Mouse (Mus musculus) hematopoietic multipotent progenitor cell, adult 10-12 weeks (in vitro differentiated cells): ENCODE data around the gene Eef1akmt4. TPM values are rescaled to one million over a fixed set of nuclear protein-coding genes. Genes with fewer than 3 reads are reported as not detected.

Experiments
- polyA plus RNA-seq: library from polyadenylated mRNA; stranded (reverse); fragments of >175 nt; gene quantifications from 2 replicates; pipeline ENCODE4 v1.2.3, GENCODE M21; 2012; ENCODE audit warnings: low replicate concordance

Gene Eef1akmt4
- 0.40 and 5.7 TPM in 2 replicates for polyA plus RNA-seq

GRCm38 (mm10) chr16:20611357-20612227, at the start of gene Eef1akmt4, which contains the start of the genes Gm49333 and Alg3:
Gene Eef1akmt4 (plus strand): TSS chr16:20611593.
Gene Gm49333 (plus strand): TSS chr16:20611610.
Gene Alg3 (minus strand): TSS chr16:20611735.

GRCm38 (mm10) chr16:20589366-20589938, 21.9 kb upstream of the Eef1akmt4 start, which contains the start of gene Vwa5b2:
Gene Vwa5b2 (plus strand): TSS chr16:20589471.

GRCm38 (mm10) chr16:20621191-20621990, 10.0 kb downstream of the Eef1akmt4 start, which contains the start of gene Camk2n2:
Gene Camk2n2 (minus strand): TSS chr16:20621287.

GRCm38 (mm10) chr16:20629731-20630634, 18.6 kb downstream of the Eef1akmt4 start, which contains the start of gene Ece2:
Gene Ece2 (plus strand): TSS chr16:20629828.

GRCm38 (mm10) chr16:20651076-20651946, 39.9 kb downstream of the Eef1akmt4 start, which contains the start of gene Psmd2:
Gene Psmd2 (plus strand): TSS chr16:20651652.

GRCm38 (mm10) chr16:20668013-20668412, 56.6 kb downstream of the Eef1akmt4 start, which contains the start of gene Eif4g1:
Gene Eif4g1 (plus strand): TSS chr16:20668313.

Other genes starting within 250 kb of the Eef1akmt4 start
- 4.6 and 8.1 TPM in 2 replicates for gene Abcc5, start 185.2 kb upstream of the Eef1akmt4 start, polyA plus RNA-seq
- 12.9 and 17.4 TPM in 2 replicates for gene Eif2b5, start 112.8 kb upstream of the Eef1akmt4 start, polyA plus RNA-seq
- 31.2 and 61.5 TPM in 2 replicates for gene Dvl3, start 94.6 kb upstream of the Eef1akmt4 start, polyA plus RNA-seq
- 63.6 and 66.9 TPM in 2 replicates for gene Ap2m1, start 76.1 kb upstream of the Eef1akmt4 start, polyA plus RNA-seq
- 28.8 and 31.8 TPM in 2 replicates for gene Abcf3, start 63.0 kb upstream of the Eef1akmt4 start, polyA plus RNA-seq
- gene Vwa5b2, start 22.1 kb upstream of the Eef1akmt4 start, polyA plus RNA-seq, result 0.04 and 0.05 TPM in 2 replicates
- not detected in 2 replicates for gene Gm49333, start within 50 bp of the Eef1akmt4 start, polyA plus RNA-seq
- gene Alg3, start 142 bp downstream of the Eef1akmt4 start, polyA plus RNA-seq, result 12.4 and 14.8 TPM in 2 replicates
- 0.65 and 2.3 TPM in 2 replicates for gene Camk2n2, start 9.7 kb downstream of the Eef1akmt4 start, polyA plus RNA-seq
- gene Ece2, start 18.2 kb downstream of the Eef1akmt4 start, polyA plus RNA-seq, result not detected in 2 replicates
- 104 and 180 TPM in 2 replicates for gene Psmd2, start 40.1 kb downstream of the Eef1akmt4 start, polyA plus RNA-seq
- gene Eif4g1, start 56.7 kb downstream of the Eef1akmt4 start, polyA plus RNA-seq, result 484 and 1,061 TPM in 2 replicates
- gene Fam131a, start 81.6 kb downstream of the Eef1akmt4 start, polyA plus RNA-seq, result 4.5 and 6.6 TPM in 2 replicates
- gene Polr2h, start 106.1 kb downstream of the Eef1akmt4 start, polyA plus RNA-seq, result 0.23 and 5.3 TPM in 2 replicates
- 3.0 and 6.2 TPM in 2 replicates for gene Clcn2, start 106.2 kb downstream of the Eef1akmt4 start, polyA plus RNA-seq
- gene Chrd, start 121.5 kb downstream of the Eef1akmt4 start, polyA plus RNA-seq, result not detected in 2 replicates
- not detected in 2 replicates for gene Thpo, start 122.9 kb downstream of the Eef1akmt4 start, polyA plus RNA-seq